ENCODE assay signal across 7 mouse cellular contexts in the genomic region with DNA sequence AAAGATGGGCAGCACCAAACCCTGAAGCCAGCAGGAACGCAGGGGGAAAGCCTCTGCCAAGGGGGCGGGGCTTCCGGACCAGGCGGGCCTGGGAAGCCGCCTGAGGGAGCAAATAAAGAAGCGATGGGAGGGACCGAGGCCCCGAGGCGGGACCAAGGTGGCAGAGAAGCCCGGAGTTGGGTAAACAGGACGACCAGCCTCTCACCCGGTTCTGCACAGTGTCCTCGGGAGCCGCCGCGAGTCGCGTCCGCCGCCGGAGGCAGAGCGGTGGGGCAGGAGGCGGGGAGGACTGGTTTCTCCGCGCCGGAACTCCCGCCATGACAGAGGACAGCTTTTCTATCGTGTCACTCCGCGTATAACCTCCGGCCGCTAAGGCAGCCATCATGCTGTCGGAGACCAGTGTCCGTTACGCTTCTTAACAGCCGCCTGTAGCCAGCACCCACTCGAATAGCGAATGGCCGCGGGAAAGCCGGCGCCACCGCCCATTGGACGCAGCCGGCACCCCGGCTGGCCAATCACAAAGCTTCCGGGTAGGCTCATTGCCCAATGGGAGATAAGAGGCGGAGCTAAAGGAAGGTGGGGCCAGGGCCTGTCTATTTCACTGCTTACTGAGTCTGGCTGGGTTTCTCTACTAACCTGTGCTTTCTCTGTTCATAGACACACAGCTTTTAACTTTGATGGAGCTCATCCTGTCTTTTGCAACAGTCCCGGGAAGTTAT. TPM values are rescaled to one million over a fixed set of nuclear protein-coding genes. Genes with fewer than 3 reads are reported as not detected.
DNase-seq lines count a peak whose midpoint lies in the region; ATAC-seq lines count a peak whose summit lies in the region.

A gene (plus strand): TSS at position 144 of the 719 bp plus-strand sequence.
A gene (minus strand): TSS at position 469 of the 719 bp plus-strand sequence.

- peak; percentile 95 for DNase-seq in adrenal gland, adult 2 months
- peak; percentile 90 for DNase-seq in embryo, embryonic 11.5 days (ENCODE audit: low read depth, low spot score)
- peak; percentile 85 to 86 for DNase-seq in gastrocnemius, postnatal 36 days
- peak; percentile 90 to 95 for DNase-seq in left cerebral cortex, postnatal 25 days (ENCODE audit: low spot score in 2 of 2)
- peak; percentile 95 for DNase-seq in midbrain, embryonic 10.5 days (ENCODE audit: low spot score)
- peak; percentile 87 for DNase-seq in right cerebral cortex, postnatal 4 days

- H3K27me3 ChIP-seq in intestine, embryonic 15.5 days (replicated peaks) = no peaks in the 10 kb centered on the region
- no peaks in the 10 kb centered on the region for H3K27me3 ChIP-seq in midbrain, embryonic 10.5 days (ENCODE audit: low read depth, poor library complexity, severe bottlenecking)

- intact Hi-C loops in gastrocnemius, postnatal 36 days (cut with DNase I) = loop anchor here (2.0 kb wide), 1 partner anchor 47 kb away; a partner anchor contains a TSS
- intact Hi-C loops in left cerebral cortex, postnatal 25 days (cut with DNase I) = loop anchor here (1.0 kb wide), 1 partner anchor 48 kb away; a partner anchor contains a TSS

- H3K4me1 ChIP-seq in intestine, embryonic 15.5 days (replicated peaks) = peaks cover 4% of the 10 kb centered on the region; the same call in 1 of the 2 replicates
- H3K4me1 ChIP-seq in midbrain, embryonic 10.5 days = peaks cover 22% of the 10 kb centered on the region

- peak within 1 kb of the TSS; percentile 98 for H3K27ac ChIP-seq in intestine, embryonic 15.5 days
- H3K27ac ChIP-seq in midbrain, embryonic 10.5 days (replicated peaks) = peak within 1 kb of the TSS; percentile 90

- peak within 1 kb of the TSS; percentile 82 for H3K4me3 ChIP-seq in intestine, embryonic 15.5 days (replicated peaks)
- peak within 1 kb of the TSS; percentile 80 for H3K4me3 ChIP-seq in midbrain, embryonic 10.5 days

- peak; percentile 98 for ATAC-seq in intestine, embryonic 15.5 days

- no peaks in the 10 kb centered on the region for H3K9me3 ChIP-seq in intestine, embryonic 15.5 days
- H3K9me3 ChIP-seq in midbrain, embryonic 10.5 days (replicated peaks) = no peaks in the 10 kb centered on the region

- H3K9ac ChIP-seq in intestine, embryonic 15.5 days = peak within 1 kb of the TSS; percentile 54

- under 1% methylated on average over 49 of the region's 49 CpGs for WGBS in intestine, embryonic 15.5 days
- 0% methylated on average over 49 of the region's 49 CpGs for WGBS in midbrain, embryonic 10.5 days

- H3K4me2 ChIP-seq in intestine, embryonic 15.5 days (replicated peaks) = peak within 1 kb of the TSS; percentile 86

- no peaks in the 10 kb centered on the region for H3K36me3 ChIP-seq in intestine, embryonic 15.5 days
- no peaks in the 10 kb centered on the region for H3K36me3 ChIP-seq in midbrain, embryonic 10.5 days

RNA-seq across cellular contexts. Expression of the first gene that starts in this region (rescaled TPM):
- not detected for total RNA-seq in adrenal gland, adult 2 months (2021)
- 0.51 and 0.62 TPM in 2 replicates for polyA plus RNA-seq in adrenal gland, adult 2 months (2012; rRNA removed)
- under 1 TPM in 1 of 2 experiments, not detected in 1; 0.25 TPM for total RNA-seq in gastrocnemius, postnatal 36 days (2021)
- 0.34 and 0.56 TPM in 2 replicates for polyA plus RNA-seq in intestine, embryonic 15.5 days (2015; fragmentation: Nextera tagmentation; extraction: Ambion mirVana)
- under 1 TPM in 1 of 2 experiments, not detected in 1; 0.34 TPM for total RNA-seq in left cerebral cortex, postnatal 25 days (2021)
- polyA plus RNA-seq in midbrain, embryonic 10.5 days (2016; fragmentation: Nextera tagmentation; extraction: Ambion mirVana) = 0.32 and 0.55 TPM in 2 replicates

RNA-seq across cellular contexts. Expression of the second gene that starts in this region (rescaled TPM):
- total RNA-seq in adrenal gland, adult 2 months (2021) = 1 to 10 TPM; 4.8 to 6.1 TPM
- 16.3 and 17.6 TPM in 2 replicates for polyA plus RNA-seq in adrenal gland, adult 2 months (2012; rRNA removed)
- 1 to 10 TPM; 2.2 to 2.7 TPM for total RNA-seq in gastrocnemius, postnatal 36 days (2021)
- 6.6 and 8.4 TPM in 2 replicates for polyA plus RNA-seq in intestine, embryonic 15.5 days (2015; fragmentation: Nextera tagmentation; extraction: Ambion mirVana)
- 1 to 10 TPM in 1 of 2 experiments, under 1 TPM in 1; 0.73 to 1.5 TPM for total RNA-seq in left cerebral cortex, postnatal 25 days (2021)
- polyA plus RNA-seq in midbrain, embryonic 10.5 days (2016; fragmentation: Nextera tagmentation; extraction: Ambion mirVana) = 18.0 and 21.6 TPM in 2 replicates

Comparison
In these comparisons a context has a peak if more than half of its experiments do, and no peak if none do; other contexts are left out.
1. Peak in every context shown above with its lines: DNase-seq, ATAC-seq, H3K4me3 ChIP-seq and H3K27ac ChIP-seq.